11 mouse cellular contexts compared by ENCODE assay signal in genomic region chr11:113477550-113477949, GRCm38 (mm10).
DNase-seq lines count a peak whose midpoint lies in the region; ATAC-seq lines count a peak whose summit lies in the region.
"Had no signal": no experiment of that assay in that cellular context is flagged by ENCODE, and none has a peak within 500 bp of the region (broad histone marks: within the 10 kb centered on the region; RNA-seq: fewer than 3 reads in every experiment).

No protein-coding gene starts in this region.

- H3K4me3 ChIP-seq in kidney, embryonic 16.5 days (ENCODE audit: low read length) = no peak overlapping the region
- no peak overlapping the region for H3K4me3 ChIP-seq in forebrain, embryonic 13.5 days
- H3K4me3 ChIP-seq in midbrain, embryonic 13.5 days (replicated peaks) = no peak overlapping the region

- no peak overlapping the region for H3K27ac ChIP-seq in kidney, embryonic 16.5 days (ENCODE audit: low read length)
- H3K27ac ChIP-seq in forebrain, embryonic 13.5 days = peak overlapping the region; percentile 75
- peak overlapping the region; percentile 35; the same call in 1 of the 2 replicates for H3K27ac ChIP-seq in midbrain, embryonic 13.5 days
- H3K27ac ChIP-seq: kidney, postnatal 0 days had no signal

- H3K36me3 ChIP-seq in kidney, embryonic 16.5 days (ENCODE audit: insufficient read depth, low read length) = no peaks in the 10 kb centered on the region
- H3K36me3 ChIP-seq in forebrain, embryonic 13.5 days (ENCODE audit: poor library complexity, severe bottlenecking) = no peaks in the 10 kb centered on the region
- no peaks in the 10 kb centered on the region for H3K36me3 ChIP-seq in midbrain, embryonic 13.5 days

- no peak overlapping the region for H3K9ac ChIP-seq in kidney, embryonic 16.5 days (replicated peaks; ENCODE audit: low read length)
- no peak overlapping the region for H3K9ac ChIP-seq in forebrain, embryonic 13.5 days
- no peak overlapping the region for H3K9ac ChIP-seq in midbrain, embryonic 13.5 days (replicated peaks)

- peak; percentile 23 for DNase-seq in kidney, postnatal 14 days
- peak; percentile 7 for DNase-seq in Muller cell, postnatal 12 days (ENCODE audit: inconsistent ontology term)
- no peak for DNase-seq in urinary bladder, postnatal 36 days (ENCODE audit: low spot score in 2 of 2)
- DNase-seq: thymus, postnatal 25 days had no signal

- no peak overlapping the region for H3K4me2 ChIP-seq in kidney, embryonic 16.5 days (replicated peaks; ENCODE audit: low read depth, low read length)
- H3K4me2 ChIP-seq in forebrain, embryonic 13.5 days = 0 out of 2 replicates have a peak overlapping the region, but pooled peaks have one; percentile 18
- H3K4me2 ChIP-seq in midbrain, embryonic 13.5 days (replicated peaks) = no peak overlapping the region

- peaks cover 11% of the 10 kb centered on the region for H3K4me1 ChIP-seq in kidney, embryonic 16.5 days (ENCODE audit: insufficient read depth, low read length)
- H3K4me1 ChIP-seq in forebrain, embryonic 13.5 days = peaks cover 21% of the 10 kb centered on the region
- peaks cover 27% of the 10 kb centered on the region for H3K4me1 ChIP-seq in midbrain, embryonic 13.5 days (replicated peaks)

- no peaks in the 10 kb centered on the region for H3K9me3 ChIP-seq in kidney, embryonic 16.5 days (ENCODE audit: low read length)
- no peaks in the 10 kb centered on the region for H3K9me3 ChIP-seq in forebrain, embryonic 13.5 days (replicated peaks)
- no peaks in the 10 kb centered on the region for H3K9me3 ChIP-seq in midbrain, embryonic 13.5 days

- 75% methylated on average over 9 of the region's 9 CpGs for WGBS in kidney, embryonic 16.5 days
- WGBS in forebrain, embryonic 13.5 days = 34% methylated on average over 9 of the region's 9 CpGs
- 49% methylated on average over 9 of the region's 9 CpGs for WGBS in midbrain, embryonic 13.5 days

- ATAC-seq in kidney, embryonic 16.5 days (ENCODE audit: low FRiP score, low TSS enrichment) = no peak
- ATAC-seq in forebrain, embryonic 13.5 days = peak; percentile 66
- ATAC-seq in midbrain, embryonic 13.5 days = no peak
- ATAC-seq in granulocyte monocyte progenitor cell, adult 5-6 weeks (replicated peaks; ENCODE audit: poor library complexity, severe bottlenecking) = no peak
- ATAC-seq: CD4-positive, CD25-positive, alpha-beta regulatory T cell, adult 4 months; Patski had no signal

- no peaks in the 10 kb centered on the region for H3K27me3 ChIP-seq in kidney, embryonic 16.5 days (ENCODE audit: insufficient read depth, low read length)
- H3K27me3 ChIP-seq in forebrain, embryonic 13.5 days = no peaks in the 10 kb centered on the region
- no peaks in the 10 kb centered on the region for H3K27me3 ChIP-seq in midbrain, embryonic 13.5 days
- H3K27me3 ChIP-seq: Patski had no signal

Comparison
In these comparisons a context has a peak if more than half of its experiments do, and no peak if none do; other contexts are left out.
1. DNase-seq: peak in kidney, postnatal 14 days (single experiment) and Muller cell, postnatal 12 days (single experiment); none in urinary bladder, postnatal 36 days (0 of 2).